Mouse (Mus musculus) heart, adult 2 months (tissue): ENCODE measurements around the gene Ap4b1.
"Not testable (repeated sequence)": the region's sequence is repeated elsewhere in the genome, so short reads cannot be mapped to it uniquely, and the experiment has no call there.

ENCODE experiments used
- CTCF ChIP-seq: fragments of 200-600 bp; IDR thresholded peaks from 2 replicates; pipeline ENCODE4 v1.8.1; 2022; ENCODE audit warnings: antibody characterized with exemption, mild to moderate bottlenecking, moderate library complexity
- EP300 ChIP-seq: fragments of 200-500 bp; IDR thresholded peaks from 2 replicates; pipeline ENCODE4 v1.6.1; 2011; ENCODE audit warnings: low read depth, low read length, control low read depth; ENCODE audit not compliant: insufficient read depth
- POLR2A ChIP-seq: fragments of 200-500 bp; IDR thresholded peaks from 2 replicates; pipeline ENCODE4 v1.6.1; 2011; ENCODE audit warnings: mild to moderate bottlenecking, low read depth, low read length, control low read depth; ENCODE audit not compliant: insufficient read depth

GRCm38 (mm10) chr3:103830681-103831080 lies 21.4 kb downstream of the Ap4b1 start:
- not testable (repeated sequence) for TF ChIP-seq POLR2A, EP300
- 0 out of 2 replicates have a peak, but pooled peaks have one; percentile 15 for TF ChIP-seq CTCF
